Comparison of ENCODE assay signal across 9 mouse cellular contexts in the genomic region with DNA sequence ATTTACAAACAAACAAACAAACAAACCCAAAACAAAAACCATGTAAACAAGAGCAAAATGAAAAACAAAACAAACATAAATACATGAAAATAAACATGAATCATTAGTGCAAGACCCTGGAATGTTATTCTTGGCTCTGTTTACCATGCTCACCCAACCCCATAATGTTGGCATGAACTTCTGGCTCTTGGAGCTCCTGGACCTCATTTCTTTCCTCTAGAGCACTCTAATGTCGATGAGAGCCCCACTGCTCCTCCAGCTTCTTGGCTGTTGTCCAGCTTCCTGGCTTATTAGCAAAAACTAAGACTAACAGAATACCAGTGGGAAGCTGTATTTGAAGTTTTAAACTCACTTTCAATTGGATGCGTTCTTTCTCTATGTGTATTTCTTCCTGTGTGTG.
DNase-seq lines count a peak whose midpoint lies in the region; ATAC-seq and TF ChIP-seq lines count a peak whose summit lies in the region.
"Had no signal": no experiment of that assay in that cellular context is flagged by ENCODE, and none has a peak within 500 bp of the region (broad histone marks: within the 10 kb centered on the region; RNA-seq: fewer than 3 reads in every experiment).

No protein-coding gene starts in this region.

- no peak overlapping the region for H3K4me2 ChIP-seq in midbrain, embryonic 14.5 days (ENCODE audit: low read length)
- no peak overlapping the region for H3K4me2 ChIP-seq in midbrain, embryonic 11.5 days
- H3K4me2 ChIP-seq in kidney, embryonic 15.5 days = no peak overlapping the region
- no peak overlapping the region for H3K4me2 ChIP-seq in stomach, postnatal 0 days (replicated peaks; ENCODE audit: low read depth)
- H3K4me2 ChIP-seq: limb, embryonic 12.5 days had no signal

- no peak overlapping the region for H3K27ac ChIP-seq in midbrain, embryonic 14.5 days (replicated peaks; ENCODE audit: low read depth, low read length)
- no peak overlapping the region for H3K27ac ChIP-seq in midbrain, embryonic 11.5 days (ENCODE audit: low read depth, low read length)
- no peak overlapping the region for H3K27ac ChIP-seq in kidney, embryonic 15.5 days
- no peak overlapping the region for H3K27ac ChIP-seq in stomach, postnatal 0 days (replicated peaks)
- H3K27ac ChIP-seq: limb, embryonic 12.5 days had no signal

- H3K4me1 ChIP-seq in midbrain, embryonic 14.5 days (ENCODE audit: control insufficient read depth, insufficient read depth, low read length) = no peaks in the 10 kb centered on the region
- no peaks in the 10 kb centered on the region for H3K4me1 ChIP-seq in midbrain, embryonic 11.5 days (ENCODE audit: control insufficient read depth, insufficient read depth, low read length)
- H3K4me1 ChIP-seq in kidney, embryonic 15.5 days = 0 out of 2 replicates have a peak, but pooled peaks cover 3% of the 10 kb centered on the region
- H3K4me1 ChIP-seq in stomach, postnatal 0 days (replicated peaks; ENCODE audit: control insufficient read depth, insufficient read depth) = no peaks in the 10 kb centered on the region
- H3K4me1 ChIP-seq: limb, embryonic 12.5 days had no signal

- no peaks in the 10 kb centered on the region for H3K27me3 ChIP-seq in midbrain, embryonic 14.5 days (ENCODE audit: control insufficient read depth, insufficient read depth, low read length)
- no peaks in the 10 kb centered on the region for H3K27me3 ChIP-seq in midbrain, embryonic 11.5 days (ENCODE audit: control insufficient read depth, insufficient read depth, low read length)
- H3K27me3 ChIP-seq in kidney, embryonic 15.5 days = no peaks in the 10 kb centered on the region
- H3K27me3 ChIP-seq in stomach, postnatal 0 days (ENCODE audit: control insufficient read depth, insufficient read depth, low read length) = no peaks in the 10 kb centered on the region
- H3K27me3 ChIP-seq: limb, embryonic 12.5 days had no signal

- H3K4me3 ChIP-seq in midbrain, embryonic 14.5 days (replicated peaks; ENCODE audit: low read depth, low read length) = no peak overlapping the region
- H3K4me3 ChIP-seq in midbrain, embryonic 11.5 days (ENCODE audit: low read depth, low read length) = no peak overlapping the region
- no peak overlapping the region for H3K4me3 ChIP-seq in kidney, embryonic 15.5 days (replicated peaks)
- no peak overlapping the region for H3K4me3 ChIP-seq in stomach, postnatal 0 days (ENCODE audit: low read depth, low read length)
- H3K4me3 ChIP-seq: limb, embryonic 12.5 days had no signal

- no peak for ATAC-seq in midbrain, embryonic 14.5 days (ENCODE audit: low FRiP score, low TSS enrichment)
- no peak for ATAC-seq in midbrain, embryonic 11.5 days (ENCODE audit: low FRiP score)
- 0 out of 2 replicates have a peak, but pooled peaks have one; percentile 25 for ATAC-seq in kidney, embryonic 15.5 days (replicated peaks; ENCODE audit: low FRiP score)
- ATAC-seq in stomach, postnatal 0 days (ENCODE audit: low FRiP score, low TSS enrichment) = no peak

- TF ChIP-seq CTCF in stomach, postnatal 0 days (IDR thresholded peaks at IDR 0.05; ENCODE audit: low read depth) = no peak

- 60% methylated on average over 2 of the region's 2 CpGs for WGBS in midbrain, embryonic 14.5 days
- WGBS in midbrain, embryonic 11.5 days = 72% methylated on average over 2 of the region's 2 CpGs
- 46% methylated on average over 2 of the region's 2 CpGs for whole genome bisulfite sequencing in kidney, embryonic 15.5 days
- WGBS in stomach, postnatal 0 days = 45% methylated on average over 2 of the region's 2 CpGs

- DNase-seq in cerebellum, postnatal 10 days = peak; percentile 89 to 91
- no peak for DNase-seq in cerebellum, adult 11-12 months
- peak; percentile 44 for DNase-seq in midbrain, embryonic 14.5 days
- DNase-seq in midbrain, embryonic 11.5 days (ENCODE audit: low spot score, missing footprints) = no peak
- peak; percentile 5 for DNase-seq in ovary, postnatal 36 days (ENCODE audit: low spot score)
- DNase-seq in urinary bladder, postnatal 10 days (ENCODE audit: low spot score) = no peak
- DNase-seq in stomach, postnatal 0 days (ENCODE audit: low spot score) = no peak

- H3K36me3 ChIP-seq in midbrain, embryonic 14.5 days (ENCODE audit: control insufficient read depth, insufficient read depth, low read length) = no peaks in the 10 kb centered on the region
- no peaks in the 10 kb centered on the region for H3K36me3 ChIP-seq in midbrain, embryonic 11.5 days (ENCODE audit: control insufficient read depth, insufficient read depth, low read length)
- no peaks in the 10 kb centered on the region for H3K36me3 ChIP-seq in kidney, embryonic 15.5 days
- no peaks in the 10 kb centered on the region for H3K36me3 ChIP-seq in stomach, postnatal 0 days (ENCODE audit: control insufficient read depth, insufficient read depth, low read length)
- H3K36me3 ChIP-seq: limb, embryonic 12.5 days had no signal

- no peaks in the 10 kb centered on the region for H3K9me3 ChIP-seq in midbrain, embryonic 14.5 days (ENCODE audit: control insufficient read depth, low read length)
- no peaks in the 10 kb centered on the region for H3K9me3 ChIP-seq in midbrain, embryonic 11.5 days (ENCODE audit: control insufficient read depth, low read length)
- H3K9me3 ChIP-seq in kidney, embryonic 15.5 days (replicated peaks) = no peaks in the 10 kb centered on the region
- H3K9me3 ChIP-seq in stomach, postnatal 0 days (ENCODE audit: control insufficient read depth, low read length) = no peaks in the 10 kb centered on the region
- H3K9me3 ChIP-seq: limb, embryonic 12.5 days had no signal

- TF ChIP-seq EP300 in stomach, postnatal 0 days (optimal IDR thresholded peaks at IDR 0.05) = no peak

- H3K9ac ChIP-seq in midbrain, embryonic 14.5 days (replicated peaks; ENCODE audit: low read length) = no peak overlapping the region
- no peak overlapping the region for H3K9ac ChIP-seq in midbrain, embryonic 11.5 days (ENCODE audit: low read length)
- H3K9ac ChIP-seq in kidney, embryonic 15.5 days = no peak overlapping the region
- H3K9ac ChIP-seq in stomach, postnatal 0 days (ENCODE audit: low read length) = no peak overlapping the region
- H3K9ac ChIP-seq: limb, embryonic 12.5 days had no signal

Comparison
In these comparisons a context has a peak if more than half of its experiments do, and no peak if none do; other contexts are left out.
1. DNase-seq: peak in cerebellum, postnatal 10 days (2 of 2), midbrain, embryonic 14.5 days (single experiment) and ovary, postnatal 36 days (single experiment); none in cerebellum, adult 11-12 months (single experiment), midbrain, embryonic 11.5 days (single experiment), urinary bladder, postnatal 10 days (single experiment) and stomach, postnatal 0 days (single experiment).